Mouse (Mus musculus) layer of hippocampus, adult 8-10 months (tissue): Measurements from ENCODE around the gene Gnb5. TPM values are rescaled to one million over a fixed set of nuclear protein-coding genes. Genes with fewer than 3 reads are reported as not detected.
"Not testable (repeated sequence)": the region's sequence is repeated elsewhere in the genome, so short reads cannot be mapped to it uniquely, and the experiment has no call there.

Experiments
- DNase-seq, 2 experiments: peaks; one replicate each; pipeline ENCODE4 v3.0.0; 2022; ENCODE audit warnings: low spot score in 2 of 2
- total RNA-seq, 4 experiments: library from RNA; stranded (reverse); gene quantifications; 2 replicates each; pipeline ENCODE4 v1.2.4; 2022

Gene Gnb5
- total RNA-seq, 4 experiments from 2014 or later, result 110 to 135 (median 125) TPM

GRCm38 (mm10) chr9:75357087-75357654, 51.1 kb downstream of the Gnb5 start:
- DNase-seq, result peak; percentile 35 to 55

GRCm38 (mm10) chr9:75361699-75362098, 55.6 kb downstream of the Gnb5 start:
- peak in 1 of 2 experiments; percentile 23 for DNase-seq

- DNase-seq, result no peak
Observed at GRCm38 (mm10) chr9:75362201-75362600, 56.1 kb downstream of the Gnb5 start.

- DNase-seq, result no peak
Observed at GRCm38 (mm10) chr9:75363001-75363400, 56.9 kb downstream of the Gnb5 start.

GRCm38 (mm10) chr9:75363702-75364101, 57.6 kb downstream of the Gnb5 start:
- not testable (repeated sequence) for DNase-seq

- no peak for DNase-seq
Observed at GRCm38 (mm10) chr9:75365195-75365594, 59.1 kb downstream of the Gnb5 start.

- no peak for DNase-seq
Observed at GRCm38 (mm10) chr9:75366191-75366590, 60.1 kb downstream of the Gnb5 start.

- no peak for DNase-seq
Observed at GRCm38 (mm10) chr9:75368779-75369178, 62.7 kb downstream of the Gnb5 start.

- DNase-seq, result no peak
Observed at GRCm38 (mm10) chr9:75375606-75376005, 69.5 kb downstream of the Gnb5 start.

GRCm38 (mm10) chr9:75376428-75376827, 70.3 kb downstream of the Gnb5 start:
- no peak for DNase-seq

GRCm38 (mm10) chr9:75378774-75379173, 72.7 kb downstream of the Gnb5 start:
- no peak for DNase-seq

- no peak for DNase-seq
Observed at GRCm38 (mm10) chr9:75382825-75383224, 76.7 kb downstream of the Gnb5 start.

GRCm38 (mm10) chr9:75383785-75384184, 77.7 kb downstream of the Gnb5 start:
- DNase-seq, result no peak

- DNase-seq, result no peak
Observed at GRCm38 (mm10) chr9:75384337-75384962, 78.4 kb downstream of the Gnb5 start.

GRCm38 (mm10) chr9:75385218-75385974, 79.3 kb downstream of the Gnb5 start:
- DNase-seq, result no peak

- DNase-seq, result no peak
Observed at GRCm38 (mm10) chr9:75393251-75393650, 87.2 kb downstream of the Gnb5 start.

Other genes with a start within 250 kb of the Gnb5 start
- gene Myo5a, start 235.3 kb upstream of the Gnb5 start, total RNA-seq, result 100 to 1,000 TPM; 214 to 223 (median 215) TPM
- 1 to 10 TPM; 1.7 to 2.1 (median 1.9) TPM for gene Myo5c, start 74.3 kb upstream of the Gnb5 start, total RNA-seq
- under 1 TPM in 2 of 4 experiments, not detected in 2; 0.39 to 0.43 TPM for gene Bcl2l10, start 41.5 kb downstream of the Gnb5 start, total RNA-seq
- 10 to 100 TPM; 26.9 to 33.1 (median 28.2) TPM for gene Mapk6, start 103.7 kb downstream of the Gnb5 start, total RNA-seq
- gene Leo1, start 135.2 kb downstream of the Gnb5 start, total RNA-seq, result 10 to 100 TPM; 19.8 to 22.8 (median 21.1) TPM